Mouse (Mus musculus) limb, embryonic 11.5 days (tissue): ENCODE results near the gene Nfkb1. TPM values are rescaled to one million over a fixed set of nuclear protein-coding genes. Genes with fewer than 3 reads are reported as not detected.

Experiments
- ATAC-seq: fragments of 200-750 bp; cut with Nextera tagmentation; 2 replicates; pipeline ENCODE4 v1.8.0; 2017; ENCODE audit warnings: low read depth; ENCODE audit not compliant: insufficient number of reproducible peaks, low FRiP score, low TSS enrichment
- DNase-seq: peaks from one replicate; pipeline ENCODE4 v3.0.0-alpha.2; 2015; ENCODE audit warnings: low spot score
- H3K27ac ChIP-seq: fragments of 300-500 bp; sonication (generic); replicated peaks from 2 replicates; pipeline ENCODE4 v1.5.1; 2014; ENCODE audit warnings: low read depth, mild to moderate bottlenecking, low read length
- H3K27me3 ChIP-seq: fragments of 300-500 bp; sonication (generic); 2 replicates; pipeline ENCODE4 v1.6.1; 2014; ENCODE audit warnings: mild to moderate bottlenecking, low read length, mixed read lengths; ENCODE audit not compliant: control insufficient read depth, insufficient read depth
- H3K36me3 ChIP-seq: fragments of 300-500 bp; sonication (generic); 2 replicates; pipeline ENCODE4 v1.6.1; 2014; ENCODE audit warnings: mild to moderate bottlenecking, low read length, moderate library complexity, mixed read lengths; ENCODE audit not compliant: control insufficient read depth, insufficient read depth
- H3K4me1 ChIP-seq: fragments of 300-500 bp; sonication (generic); 2 replicates; pipeline ENCODE4 v1.6.1; 2014; ENCODE audit warnings: low read length, mixed read lengths; ENCODE audit not compliant: control insufficient read depth, insufficient read depth
- H3K4me2 ChIP-seq: fragments of 300-500 bp; sonication (generic); 2 replicates; pipeline ENCODE4 v1.6.1; 2014; ENCODE audit warnings: low read depth, mild to moderate bottlenecking, moderate library complexity; ENCODE audit not compliant: severe bottlenecking
- H3K4me3 ChIP-seq: fragments of 300-500 bp; sonication (generic); 2 replicates; pipeline ENCODE4 v1.5.1; 2014; ENCODE audit warnings: low read depth, low read length
- H3K9ac ChIP-seq: fragments of 300-500 bp; sonication (generic); 2 replicates; pipeline ENCODE4 v1.6.1; 2014; ENCODE audit warnings: mild to moderate bottlenecking, low read length
- H3K9me3 ChIP-seq: fragments of 300-500 bp; sonication (generic); 2 replicates; pipeline ENCODE4 v1.6.1; 2016; ENCODE audit warnings: low read length; ENCODE audit not compliant: control insufficient read depth
- WGBS: fragments of 180-500 bp; shearing (Covaris S2); extraction: QIAGEN DNeasy Blood & Tissue Kit; methylation state at CpG from one replicate; pipeline ENCODE4 v1.1.7; 2014; 5-methylcytosine and 5-hydroxymethylcytosine counted together
- polyA plus RNA-seq: library from polyadenylated mRNA; unstranded; fragments of >200 nt; fragmentation: Nextera tagmentation; extraction: Ambion mirVana; gene quantifications from 2 replicates; pipeline ENCODE4 v1.2.1, GENCODE M21; 2014

Gene Nfkb1
- polyA plus RNA-seq, 1 experiment from 2014 or later: 13.3 TPM

DNA sequence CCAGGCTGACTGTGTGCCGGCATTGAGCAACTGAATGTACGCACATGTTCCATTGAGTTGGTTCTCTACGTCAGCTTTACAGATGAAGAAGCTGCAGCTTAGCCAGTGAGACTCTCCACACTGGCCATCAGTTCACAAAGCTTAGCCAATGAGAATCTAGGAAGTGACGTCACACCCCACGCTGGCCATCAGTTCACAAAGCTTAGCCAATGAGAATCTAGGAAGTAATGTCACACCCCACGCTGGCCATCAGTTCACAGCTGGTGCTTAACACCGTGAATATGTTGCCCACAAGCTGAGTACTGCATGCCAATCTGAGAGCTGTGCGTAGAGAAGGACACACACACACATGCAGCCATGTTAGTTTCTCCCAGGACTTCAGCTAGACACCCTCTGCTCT, 42.8 kb downstream of the Nfkb1 start:
- H3K27ac ChIP-seq: no peak overlapping the region
- ATAC-seq: no peak

DNA sequence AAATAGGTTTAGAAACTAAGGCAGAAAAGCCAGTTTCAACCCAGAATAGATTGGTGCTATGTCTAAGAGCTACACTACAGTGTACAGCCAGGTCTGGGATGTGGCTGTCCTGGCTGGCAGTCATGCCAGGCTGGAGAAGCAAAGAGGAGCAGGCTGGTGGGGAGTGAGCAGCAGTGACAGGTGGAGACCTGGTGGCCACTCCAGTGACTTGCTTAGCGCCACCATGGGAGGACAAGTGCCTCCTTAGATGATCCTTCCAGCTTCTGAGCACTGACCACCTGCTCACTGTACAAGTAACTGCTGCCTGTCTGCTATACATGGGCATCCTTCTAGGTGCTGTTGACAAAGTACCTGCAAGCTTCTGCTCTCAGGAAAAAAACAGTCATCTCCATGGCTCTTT, 44.7 kb downstream of the Nfkb1 start:
- no peaks in the 10 kb centered on the region for H3K9me3 ChIP-seq
- no peak overlapping the region for H3K4me3 ChIP-seq
- H3K27ac ChIP-seq: no peak overlapping the region
- no peak overlapping the region for H3K4me2 ChIP-seq
- no peaks in the 10 kb centered on the region for H3K36me3 ChIP-seq
- ATAC-seq: no peak
- no peak for DNase-seq
- H3K27me3 ChIP-seq: no peaks in the 10 kb centered on the region
- H3K9ac ChIP-seq: no peak overlapping the region
- no peaks in the 10 kb centered on the region for H3K4me1 ChIP-seq
- WGBS: 100% methylated on average over 1 of the region's 1 CpGs

More for the DNA sequence above, 42.8 kb downstream of the Nfkb1 start:
- no peak for DNase-seq
- H3K27me3 ChIP-seq: no peaks in the 10 kb centered on the region
- H3K4me1 ChIP-seq: no peaks in the 10 kb centered on the region
- no peaks in the 10 kb centered on the region for H3K9me3 ChIP-seq
- no peaks in the 10 kb centered on the region for H3K36me3 ChIP-seq
- no peak overlapping the region for H3K4me3 ChIP-seq
- no peak overlapping the region for H3K9ac ChIP-seq
- WGBS: 90% methylated on average over 8 of the region's 8 CpGs
- H3K4me2 ChIP-seq: no peak overlapping the region

DNA sequence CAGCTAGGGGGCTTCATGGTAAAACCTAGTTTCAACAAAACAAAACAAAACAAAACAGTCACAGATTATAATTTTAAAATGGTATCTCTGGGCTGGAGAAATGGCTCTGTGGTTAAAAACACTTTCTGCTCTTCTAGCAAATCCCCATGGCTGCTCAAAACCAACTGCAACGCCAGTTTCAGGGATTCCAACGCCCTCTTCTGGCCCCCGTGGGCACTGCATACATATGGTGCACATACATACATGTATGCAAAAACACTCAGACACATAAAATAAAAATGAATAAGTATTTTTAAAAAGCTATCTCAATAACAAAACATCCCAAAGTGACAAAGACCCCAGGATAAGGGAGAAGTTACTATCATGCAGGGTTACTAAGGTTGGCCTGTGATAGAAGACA, 46.4 kb downstream of the Nfkb1 start:
- no peaks in the 10 kb centered on the region for H3K4me1 ChIP-seq
- no peak overlapping the region for H3K4me3 ChIP-seq
- H3K9ac ChIP-seq: no peak overlapping the region
- DNase-seq: no peak
- no peak overlapping the region for H3K4me2 ChIP-seq
- no peaks in the 10 kb centered on the region for H3K9me3 ChIP-seq
- H3K36me3 ChIP-seq: no peaks in the 10 kb centered on the region; the same call in 1 of the 2 replicates
- no peak overlapping the region for H3K27ac ChIP-seq
- no peaks in the 10 kb centered on the region for H3K27me3 ChIP-seq
- no peak for ATAC-seq
- WGBS: 88% methylated on average over 3 of the region's 3 CpGs

DNA sequence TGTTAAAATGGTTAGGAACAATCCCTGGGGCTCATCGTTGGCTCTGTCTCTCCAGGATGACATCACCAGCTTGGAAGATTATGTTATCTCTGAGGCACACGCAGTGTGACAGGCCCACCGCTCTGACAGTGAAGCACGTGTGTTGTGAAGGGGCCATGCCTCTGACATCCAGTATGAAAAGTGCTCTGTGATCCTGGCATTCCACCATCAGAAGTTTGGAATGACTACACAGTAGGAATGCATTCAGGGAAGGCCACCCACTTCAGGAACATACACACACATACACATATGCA, 49.8 kb downstream of the Nfkb1 start:
- Histone ChIP-seq H3K36me3 (no peaks in the 10 kb centered on the region; the same call in 1 of the 2 replicates), H3K27me3 (no peaks in the 10 kb centered on the region), H3K9ac (no peak overlapping the region), H3K27ac (no peak overlapping the region), H3K4me2 (no peak overlapping the region), H3K9me3 (no peaks in the 10 kb centered on the region), H3K4me3 (no peak overlapping the region), H3K4me1 (no peaks in the 10 kb centered on the region)
- no peak for ATAC-seq
- WGBS: 83% methylated on average over 4 of the region's 4 CpGs
- no peak for DNase-seq

DNA sequence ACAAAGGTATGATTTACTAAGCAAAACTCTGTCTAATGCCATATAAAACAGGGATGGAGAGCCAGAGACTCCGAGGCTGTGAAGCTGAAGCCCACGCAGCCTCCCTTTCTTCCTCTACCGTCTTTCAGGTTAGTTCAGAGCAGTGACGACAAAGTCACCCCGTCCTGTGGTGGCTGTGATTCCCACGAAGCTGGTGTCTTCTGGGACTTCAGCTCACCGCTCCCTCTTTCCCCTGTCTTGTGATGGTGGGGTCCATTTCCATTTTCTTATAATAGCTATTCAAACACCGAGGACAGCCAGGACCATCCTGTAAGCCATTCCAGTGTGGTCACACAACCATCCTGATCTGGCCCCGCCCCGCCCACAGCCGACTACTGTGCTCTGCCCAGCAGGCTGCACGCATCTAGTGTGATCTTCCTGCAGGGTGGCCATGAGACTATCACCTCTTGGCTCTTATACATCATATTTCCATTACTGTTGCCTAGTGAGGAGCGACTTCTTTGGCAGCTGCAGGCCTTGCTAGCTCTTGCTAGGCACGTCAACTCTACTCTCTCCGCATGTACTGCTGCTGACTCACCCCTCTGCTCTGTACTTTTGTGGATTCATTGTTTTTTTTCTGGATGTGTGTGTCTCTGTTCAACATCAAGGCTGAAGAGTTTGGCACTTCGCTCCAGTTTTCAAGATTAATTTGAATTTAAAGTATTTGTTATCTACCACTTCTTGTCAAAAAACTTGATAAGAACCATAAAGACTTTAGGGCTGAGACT, 50.3 kb downstream of the Nfkb1 start:
- Histone ChIP-seq H3K27me3 (no peaks in the 10 kb centered on the region), H3K9me3 (no peaks in the 10 kb centered on the region), H3K9ac (no peak overlapping the region), H3K4me1 (no peaks in the 10 kb centered on the region), H3K27ac (no peak overlapping the region), H3K4me2 (no peak overlapping the region), H3K4me3 (no peak overlapping the region), H3K36me3 (no peaks in the 10 kb centered on the region; the same call in 1 of the 2 replicates)
- 93% methylated on average over 16 of the region's 16 CpGs for WGBS
- DNase-seq: no peak
- no peak for ATAC-seq

DNA sequence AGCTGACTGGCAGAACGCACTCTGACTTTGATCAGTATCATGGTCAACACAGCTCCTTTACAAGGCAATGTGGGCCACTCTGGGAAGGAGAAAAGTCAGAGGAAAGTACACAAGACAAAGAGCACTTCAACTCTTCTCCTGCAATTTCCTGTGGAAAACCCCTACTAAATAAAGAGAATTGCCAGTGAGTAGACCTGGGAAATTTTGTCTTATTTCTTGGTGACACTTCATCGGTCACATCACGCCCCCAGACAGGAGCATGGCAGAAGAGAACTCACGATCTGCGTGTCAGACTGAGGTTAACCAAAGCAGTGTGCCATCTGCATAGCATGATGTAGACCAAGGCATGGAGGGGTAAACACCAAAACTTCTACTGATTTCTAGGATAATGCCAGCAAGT, 51.1 kb downstream of the Nfkb1 start:
- Histone ChIP-seq H3K9me3 (no peaks in the 10 kb centered on the region), H3K27ac (no peak overlapping the region), H3K4me2 (no peak overlapping the region), H3K9ac (no peak overlapping the region), H3K27me3 (no peaks in the 10 kb centered on the region), H3K4me3 (no peak overlapping the region), H3K4me1 (no peaks in the 10 kb centered on the region), H3K36me3 (no peaks in the 10 kb centered on the region; the same call in 1 of the 2 replicates)
- ATAC-seq: no peak
- 89% methylated on average over 5 of the region's 5 CpGs for WGBS
- DNase-seq: no peak

DNA sequence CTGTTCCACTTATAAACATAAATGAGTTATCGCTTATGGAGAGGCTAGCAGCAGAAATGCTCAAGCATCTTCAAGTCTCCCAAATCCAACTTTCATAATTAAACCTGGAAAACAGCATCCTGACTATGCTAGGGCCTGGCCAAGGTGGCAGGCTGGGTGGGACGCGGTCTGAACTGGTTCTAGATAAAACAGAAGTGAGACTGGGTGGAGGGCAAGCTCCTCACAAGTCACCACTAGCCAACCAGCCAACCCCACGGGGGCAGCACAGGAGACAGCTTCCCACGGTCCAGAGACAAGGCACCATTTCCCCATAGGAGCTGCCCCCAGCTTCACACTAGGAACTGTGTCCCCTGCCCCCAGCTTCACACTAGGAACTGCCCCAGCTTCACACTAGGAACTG, 53.8 kb downstream of the Nfkb1 start:
- WGBS: 76% methylated on average over 5 of the region's 5 CpGs
- Histone ChIP-seq H3K27ac (no peak overlapping the region), H3K9ac (no peak overlapping the region), H3K4me1 (no peaks in the 10 kb centered on the region), H3K4me3 (no peak overlapping the region), H3K9me3 (no peaks in the 10 kb centered on the region), H3K4me2 (no peak overlapping the region), H3K36me3 (no peaks in the 10 kb centered on the region; the same call in 1 of the 2 replicates), H3K27me3 (no peaks in the 10 kb centered on the region)
- DNase-seq (no peak), ATAC-seq (no peak)

DNA sequence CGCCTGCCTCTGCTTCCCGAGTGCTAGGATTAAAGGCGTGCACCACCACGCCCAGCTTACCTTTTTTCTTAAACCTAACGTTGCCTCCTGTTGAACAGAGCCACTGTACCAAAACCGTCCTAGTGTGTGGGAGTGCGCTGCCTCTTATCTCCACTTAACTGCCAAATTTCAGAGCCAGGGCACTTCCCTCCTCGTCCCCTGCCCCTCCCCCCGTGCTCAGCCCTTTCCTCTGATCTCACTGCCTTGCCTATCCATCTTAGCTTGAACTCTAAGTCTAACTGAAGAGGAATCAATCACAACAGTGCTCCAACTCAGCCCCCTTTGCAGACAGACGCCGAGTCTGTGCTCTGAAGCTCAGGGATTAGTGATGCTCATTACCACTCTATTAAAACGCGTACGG, 54.9 kb downstream of the Nfkb1 start:
- Histone ChIP-seq H3K4me3 (no peak overlapping the region), H3K4me1 (no peaks in the 10 kb centered on the region), H3K9me3 (no peaks in the 10 kb centered on the region), H3K27ac (no peak overlapping the region), H3K4me2 (no peak overlapping the region), H3K9ac (no peak overlapping the region), H3K36me3 (no peaks in the 10 kb centered on the region; the same call in 1 of the 2 replicates), H3K27me3 (no peaks in the 10 kb centered on the region)
- DNase-seq: no peak
- WGBS: 22% methylated on average over 14 of the region's 14 CpGs
- no peak for ATAC-seq
